Mouse (Mus musculus): ENCODE results near the gene Srebf2.

Srebf2 gene

GRCm38 (mm10) chr15:82156902-82157301, 9.9 kb downstream of the Srebf2 start:
- DNase-seq (ENCODE audit: low read depth) = peak; percentile 84

GRCm38 (mm10) chr15:82158243-82159035, 11.5 kb downstream of the Srebf2 start:
- no peak for DNase-seq (ENCODE audit: low read depth)

DNA sequence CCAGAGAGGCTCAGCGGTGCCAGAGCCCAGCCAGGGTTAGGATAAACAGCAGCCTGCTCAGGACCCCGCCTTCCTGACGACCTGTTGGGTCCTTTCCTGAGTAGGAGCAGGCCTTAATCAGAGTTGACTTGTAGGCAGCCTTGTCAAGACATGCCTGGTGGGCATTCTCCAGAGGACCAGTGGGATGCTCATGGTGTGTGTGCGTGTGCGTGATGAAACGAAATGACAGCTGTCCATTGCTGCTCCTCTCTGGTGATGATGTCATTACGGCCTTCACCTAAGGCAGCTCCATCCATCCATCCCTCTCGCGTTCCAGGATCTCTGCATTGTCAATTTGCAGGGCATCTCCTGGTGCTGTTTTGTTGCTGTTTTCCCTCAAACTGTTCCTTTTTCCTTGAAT, 12.5 kb downstream of the Srebf2 start:
- no peak for DNase-seq (ENCODE audit: low read depth)

GRCm38 (mm10) chr15:82160731-82161640, 14.0 kb downstream of the Srebf2 start:
- DNase-seq (ENCODE audit: low read depth) = peak; percentile 68

GRCm38 (mm10) chr15:82161965-82162600, 15.1 kb downstream of the Srebf2 start:
- DNase-seq (ENCODE audit: low read depth) = no peak

DNA sequence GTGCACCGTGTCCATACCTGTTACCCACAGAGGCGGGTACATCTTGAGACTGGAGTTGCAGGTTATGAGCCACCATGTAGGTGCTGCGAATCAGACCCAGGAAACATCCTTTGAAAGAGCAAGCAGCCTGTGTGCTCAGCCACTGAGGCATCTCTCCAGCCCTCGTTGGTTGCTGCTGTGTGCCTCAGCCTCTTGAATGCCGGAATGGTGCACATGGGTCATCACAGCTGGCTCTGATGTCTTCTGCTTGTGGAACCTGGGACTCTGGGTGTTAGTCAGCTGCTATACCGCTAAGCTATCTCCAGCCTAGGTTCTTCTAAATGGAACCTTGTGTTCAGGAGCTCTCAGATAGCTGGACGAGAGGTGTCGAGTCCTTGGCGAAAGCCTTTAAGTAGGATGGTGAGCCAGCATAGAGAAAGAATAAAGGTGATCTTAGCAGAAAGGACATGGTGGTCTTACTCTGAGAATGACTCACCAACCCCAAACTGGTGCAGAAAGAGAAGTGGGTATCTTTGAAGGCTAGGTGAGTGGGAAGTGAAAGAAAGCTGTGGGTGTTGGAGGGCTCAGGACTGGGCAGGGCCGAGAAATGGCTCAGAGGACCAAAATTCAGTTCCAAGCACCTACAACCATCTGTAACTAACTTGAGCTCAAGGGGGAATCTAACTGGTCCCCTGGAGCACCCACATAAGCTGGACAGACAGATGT, 16.5 kb downstream of the Srebf2 start:
- DNase-seq (ENCODE audit: low read depth) = peak; percentile 32

DNA sequence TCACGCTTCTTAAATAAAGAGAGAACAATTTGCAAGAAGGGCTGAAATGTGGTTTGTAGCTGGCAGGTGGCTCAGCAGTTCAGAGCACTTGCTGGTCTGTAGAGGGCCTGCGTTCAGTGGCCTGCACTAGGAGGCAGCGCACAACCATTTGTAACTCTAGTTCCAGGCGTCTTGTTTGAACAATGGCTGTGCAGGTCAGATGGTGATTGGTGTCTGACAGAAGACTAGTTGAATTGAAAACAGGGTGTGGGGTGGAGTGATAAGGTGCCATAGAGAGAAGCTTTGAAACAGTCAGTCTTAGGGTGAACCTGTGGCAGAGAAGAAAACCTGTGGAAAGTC, 17.0 kb downstream of the Srebf2 start:
- peak; percentile 57 for DNase-seq (ENCODE audit: low read depth)

GRCm38 (mm10) chr15:82164496-82164895, 17.5 kb downstream of the Srebf2 start:
- peak; percentile 51 for DNase-seq (ENCODE audit: low read depth)

DNA sequence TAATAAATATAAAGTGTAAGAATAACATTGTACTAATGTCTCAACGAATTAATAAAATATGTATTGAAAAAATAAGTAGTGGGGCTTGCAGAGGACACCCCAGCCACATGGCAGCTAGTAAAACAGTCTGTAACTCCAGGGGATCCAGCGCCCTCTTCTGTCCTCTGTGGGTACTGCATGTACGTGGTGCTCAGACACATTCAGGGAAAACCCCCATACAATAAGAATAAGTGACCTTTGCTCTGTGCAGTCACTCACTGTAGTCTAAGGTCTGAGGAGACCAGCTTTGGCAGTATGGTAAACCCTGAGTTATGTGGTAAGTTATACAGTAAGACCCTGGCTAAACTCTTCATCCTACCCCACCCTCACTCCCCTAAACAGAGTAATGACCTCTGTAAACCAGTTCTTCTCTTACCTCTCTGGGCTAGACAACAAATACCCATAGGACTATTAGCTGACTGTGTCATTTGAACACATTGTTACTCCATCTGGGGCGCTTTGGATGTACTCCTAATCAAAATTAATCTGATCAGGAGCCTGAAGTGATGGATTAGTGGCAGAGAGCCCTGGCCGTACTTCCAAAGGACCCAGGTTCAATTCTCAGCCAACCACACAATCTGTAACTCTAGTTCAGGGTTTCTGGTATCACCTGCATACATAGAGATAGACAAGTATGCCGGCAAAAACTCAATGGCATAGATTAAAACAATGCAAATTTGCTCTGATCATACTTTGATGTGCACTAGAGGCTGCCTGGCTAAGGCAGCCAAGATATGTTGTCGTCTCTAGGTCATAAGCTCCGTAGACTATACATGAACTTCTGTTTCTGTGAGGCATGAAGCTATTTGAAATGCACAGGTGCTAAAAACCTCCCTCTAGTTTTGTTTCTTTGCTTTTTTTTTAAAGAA, 18.6 kb downstream of the Srebf2 start:
- peak; percentile 83 for DNase-seq (ENCODE audit: low read depth)

- DNase-seq (ENCODE audit: low read depth) = peak; percentile 35
Measured at GRCm38 (mm10) chr15:82166240-82167100, 19.5 kb downstream of the Srebf2 start.

DNA sequence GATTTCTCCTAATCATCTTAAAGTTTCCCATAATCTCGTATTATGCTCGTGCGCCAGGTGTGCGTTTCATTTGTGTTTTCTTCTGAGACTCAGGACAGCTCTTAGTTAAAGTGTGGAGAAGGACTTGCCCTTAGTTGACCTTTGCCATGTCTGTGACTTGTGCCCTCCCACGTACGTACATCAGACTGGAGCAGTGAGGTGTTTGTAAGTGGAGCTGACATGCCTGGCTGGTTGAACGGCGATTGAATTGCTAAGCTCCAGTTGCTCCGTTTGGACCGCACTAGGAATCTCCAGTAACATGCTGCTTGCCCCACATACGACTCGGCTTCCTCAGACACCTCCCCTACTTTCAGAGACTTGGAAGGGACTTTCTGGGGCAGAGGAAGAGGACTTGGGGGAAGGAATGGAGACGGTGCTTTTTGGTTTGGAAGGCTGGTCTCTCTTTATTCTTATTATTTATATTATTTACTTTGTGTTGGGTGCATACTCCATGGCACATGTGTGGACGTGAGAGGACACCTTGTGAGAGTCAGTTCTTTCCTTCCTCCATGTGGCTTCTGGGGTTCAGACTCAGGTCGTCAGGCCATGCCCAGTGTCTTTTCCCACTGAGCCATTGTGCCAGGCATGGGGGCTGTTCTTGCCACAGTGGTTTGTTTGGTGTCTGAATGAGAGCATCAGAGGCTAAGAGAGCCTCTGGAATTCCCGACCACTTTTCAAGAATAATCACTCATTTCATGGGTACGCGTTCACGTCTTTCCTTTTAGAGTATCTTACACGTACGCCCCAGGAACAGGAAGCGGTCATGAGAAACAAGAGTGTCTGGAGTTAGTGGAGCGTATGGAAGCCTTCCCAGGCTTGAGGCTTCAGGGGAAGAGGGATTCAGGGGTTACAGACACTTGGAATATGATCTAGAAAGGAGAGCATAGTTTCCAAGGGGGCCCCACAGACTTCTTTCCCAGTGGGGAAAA, 20.5 kb downstream of the Srebf2 start:
- no peak for DNase-seq (ENCODE audit: low read depth)

DNA sequence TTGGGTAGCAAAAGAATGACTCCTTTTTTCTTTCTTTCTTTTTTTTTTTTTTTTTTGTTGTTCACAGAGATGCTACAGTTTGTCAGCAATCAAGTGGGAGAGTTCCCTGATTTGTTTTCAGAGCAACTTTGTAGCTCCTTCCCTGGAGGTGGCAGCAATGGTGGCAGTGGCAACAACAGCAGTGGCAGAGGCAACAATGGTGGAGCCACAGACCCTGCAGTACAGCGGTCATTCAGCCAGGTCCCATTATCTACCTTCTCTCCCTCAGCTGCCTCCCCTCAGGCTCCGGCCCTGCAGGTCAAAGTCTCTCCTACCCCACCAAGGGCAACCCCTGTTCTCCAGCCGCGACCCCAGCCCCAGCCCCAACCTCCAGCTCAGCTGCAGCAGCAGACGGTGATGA, 22.7 kb downstream of the Srebf2 start:
- no peak for DNase-seq (ENCODE audit: low read depth)

DNA sequence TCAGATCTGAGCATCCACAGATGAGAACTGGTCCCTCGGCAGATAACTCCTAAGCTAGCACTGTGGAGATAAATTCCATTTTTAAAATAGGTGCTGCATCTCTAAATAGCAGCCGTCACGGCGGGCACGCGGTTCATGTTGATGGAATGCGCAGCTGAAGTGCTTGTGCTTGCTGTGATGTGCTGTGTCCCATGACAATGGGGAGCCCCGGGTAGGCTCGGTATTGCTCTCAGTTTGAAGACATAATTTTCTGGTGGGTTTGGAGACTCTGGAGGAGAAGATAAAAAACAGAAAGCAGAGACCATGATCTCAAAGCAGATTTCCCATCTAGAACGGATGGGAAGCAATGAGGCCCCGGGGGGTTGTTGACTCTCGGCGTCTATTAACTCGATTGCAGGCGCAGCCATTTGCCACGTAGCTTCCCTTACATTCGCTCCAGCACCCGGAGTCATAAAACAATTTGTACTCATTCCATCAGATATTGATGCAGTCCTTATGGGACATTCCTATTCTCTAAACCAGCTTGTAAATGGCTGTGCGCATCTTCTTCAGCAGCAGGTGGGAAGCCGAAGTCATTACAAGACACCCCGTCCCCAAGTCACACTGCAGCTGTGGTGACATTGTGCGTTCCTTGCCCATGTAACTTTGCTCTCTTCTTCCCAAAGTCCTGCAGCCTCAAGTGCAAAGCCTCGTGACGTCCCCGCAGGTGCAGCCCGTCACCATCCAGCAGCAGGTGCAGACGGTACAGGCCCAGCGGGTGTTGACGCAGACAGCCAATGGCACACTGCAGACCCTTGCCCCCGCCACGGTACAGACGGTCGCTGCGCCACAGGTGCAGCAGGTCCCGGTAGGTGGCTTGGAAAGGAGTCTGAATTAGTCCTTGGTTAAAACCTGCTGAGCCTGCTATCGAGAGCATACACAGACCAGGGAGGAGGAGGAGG, 23.7 kb downstream of the Srebf2 start:
- DNase-seq (ENCODE audit: low read depth) = no peak

DNA sequence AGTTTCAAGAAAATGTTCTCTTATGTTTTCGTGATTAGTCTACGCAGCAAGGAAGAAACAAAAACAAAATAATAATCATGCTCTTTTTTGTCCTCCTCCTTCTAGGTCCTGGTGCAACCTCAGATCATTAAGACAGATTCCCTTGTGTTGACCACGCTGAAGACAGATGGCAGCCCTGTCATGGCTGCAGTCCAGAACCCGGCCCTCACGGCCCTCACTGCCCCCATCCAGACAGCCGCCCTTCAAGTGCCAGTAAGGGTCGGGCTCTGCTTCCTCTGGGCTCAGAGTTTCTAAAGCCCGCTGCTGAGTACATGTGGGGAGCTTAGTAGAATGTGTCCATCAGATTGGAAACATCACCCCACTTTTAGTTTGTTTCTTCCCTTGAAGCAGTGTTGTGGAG, 25.7 kb downstream of the Srebf2 start:
- no peak for DNase-seq (ENCODE audit: low read depth)

DNA sequence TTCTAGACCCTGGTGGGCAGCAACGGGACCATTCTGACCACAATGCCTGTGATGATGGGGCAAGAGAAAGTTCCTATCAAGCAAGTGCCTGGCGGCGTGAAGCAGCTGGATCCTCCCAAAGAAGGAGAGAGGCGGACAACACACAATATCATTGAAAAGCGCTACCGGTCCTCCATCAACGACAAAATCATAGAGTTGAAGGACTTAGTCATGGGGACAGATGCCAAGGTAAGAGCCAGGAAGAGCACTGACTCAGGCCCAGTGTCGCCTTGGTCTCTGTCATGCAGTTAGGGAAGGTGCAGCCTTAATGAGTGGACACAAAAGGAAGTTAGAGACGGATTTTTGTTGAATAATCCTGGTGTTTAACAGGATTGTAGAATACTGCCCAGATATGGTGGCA, 28.1 kb downstream of the Srebf2 start:
- no peak for DNase-seq (ENCODE audit: low read depth)

DNA sequence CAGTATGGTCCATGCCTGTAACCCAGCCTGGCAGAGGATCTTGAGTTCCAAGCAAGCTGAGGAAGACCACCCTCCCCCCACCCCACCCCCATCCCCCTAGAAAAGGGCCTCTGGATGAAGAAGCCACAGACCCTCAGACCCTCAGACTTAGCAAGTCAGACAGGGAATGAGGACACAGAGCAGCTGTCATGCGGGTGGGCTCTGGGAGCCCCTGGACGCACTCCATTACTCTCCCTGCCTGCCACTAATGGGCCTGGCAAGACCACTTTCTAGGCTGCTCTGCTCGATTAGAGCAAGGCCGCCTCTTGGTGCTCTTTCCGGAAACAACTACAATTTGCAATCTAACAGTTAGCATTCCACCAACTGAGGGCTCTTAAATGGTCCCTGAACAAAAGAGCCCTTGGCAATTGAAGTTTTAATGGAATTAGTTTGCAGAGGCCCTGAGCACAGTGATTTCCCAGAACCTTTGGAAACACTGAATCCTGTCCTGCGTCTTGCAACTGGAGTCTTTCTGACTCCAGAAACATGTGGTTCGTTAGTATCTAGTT, 30.8 kb downstream of the Srebf2 start:
- no peak for DNase-seq (ENCODE audit: low read depth)

GRCm38 (mm10) chr15:82181131-82181530, 34.1 kb downstream of the Srebf2 start:
- no peak for DNase-seq (ENCODE audit: low read depth)

Measured in 416B (cell line).